Mouse (Mus musculus) E14TG2a.4 (cell line): ENCODE measurements around the gene Zfp799.

Experiments used
- CTCF ChIP-seq: conservative IDR thresholded peaks from 2 replicates; pipeline ENCODE4 v1.5.1; 2014; ENCODE audit warnings: low read length
- NANOG ChIP-seq: IDR thresholded peaks from 2 replicates; pipeline ENCODE4 v1.6.1; 2014; ENCODE audit warnings: borderline replicate concordance, low read length, mixed read lengths
- POU5F1 ChIP-seq: IDR thresholded peaks from 2 replicates; pipeline ENCODE4 v1.6.1; 2014; ENCODE audit warnings: low read length, borderline replicate concordance

- TF ChIP-seq CTCF (no peak), POU5F1 (no peak), NANOG (peak; percentile 35; the same call in 1 of the 2 replicates)
Measured at GRCm38 (mm10) chr17:32878773-32879172, 48.7 kb upstream of the Zfp799 start.
